Mouse (Mus musculus) midbrain, embryonic 16.5 days (tissue): ENCODE measurements around the gene Mtif3. TPM values are rescaled to one million over a fixed set of nuclear protein-coding genes. Genes with fewer than 3 reads are reported as not detected.
A peak's percentile ranks its signal among the peaks of the same experiment; 100 is the strongest.

Source experiments
- ATAC-seq: fragments of 200-750 bp; cut with Nextera tagmentation; 2 replicates; pipeline ENCODE4 v1.8.0; 2017; ENCODE audit warnings: moderate TSS enrichment
- H3K27ac ChIP-seq: fragments of 300-500 bp; sonication (generic); 2 replicates; pipeline ENCODE4 v1.5.1; 2014; ENCODE audit warnings: mild to moderate bottlenecking, low read length, mixed read lengths
- H3K27me3 ChIP-seq: fragments of 300-500 bp; sonication (generic); 2 replicates; pipeline ENCODE4 v1.6.1; 2014; ENCODE audit warnings: low read depth, low read length, mixed read lengths; ENCODE audit not compliant: control insufficient read depth, insufficient read depth
- H3K36me3 ChIP-seq: fragments of 300-500 bp; sonication (generic); 2 replicates; pipeline ENCODE4 v1.6.1; 2014; ENCODE audit warnings: mild to moderate bottlenecking, low read length, moderate library complexity, mixed read lengths; ENCODE audit not compliant: control insufficient read depth, insufficient read depth
- H3K4me1 ChIP-seq: fragments of 300-500 bp; sonication (generic); 2 replicates; pipeline ENCODE4 v1.6.1; 2014; ENCODE audit warnings: mild to moderate bottlenecking, low read length, mixed read lengths; ENCODE audit not compliant: control insufficient read depth, insufficient read depth
- H3K4me2 ChIP-seq: fragments of 300-500 bp; sonication (generic); 2 replicates; pipeline ENCODE4 v1.6.1; 2014; ENCODE audit warnings: mild to moderate bottlenecking, low read length, mixed read lengths
- H3K4me3 ChIP-seq: fragments of 300-500 bp; sonication (generic); 2 replicates; pipeline ENCODE4 v1.5.1; 2014; ENCODE audit warnings: low read depth, mild to moderate bottlenecking, low read length, moderate library complexity, mixed read lengths
- H3K9ac ChIP-seq: fragments of 300-500 bp; sonication (generic); 2 replicates; pipeline ENCODE4 v1.6.1; 2014; ENCODE audit warnings: low read depth, low read length, mixed read lengths
- H3K9me3 ChIP-seq: fragments of 300-500 bp; sonication (generic); replicated peaks from 2 replicates; pipeline ENCODE4 v1.6.1; 2014; ENCODE audit warnings: mild to moderate bottlenecking, low read length, mixed read lengths; ENCODE audit not compliant: control insufficient read depth, poor library complexity, severe bottlenecking
- WGBS: fragments of 180-500 bp; shearing (Covaris S2); extraction: QIAGEN DNeasy Blood & Tissue Kit; methylation state at CpG from one replicate; pipeline ENCODE4 v1.1.7; 2014; 5-methylcytosine and 5-hydroxymethylcytosine counted together
- polyA plus RNA-seq: library from polyadenylated mRNA; unstranded; fragments of >200 nt; fragmentation: Nextera tagmentation; extraction: Ambion mirVana; gene quantifications from 2 replicates; pipeline ENCODE4 v1.2.1, GENCODE M21; 2015

Mtif3 gene
- polyA plus RNA-seq: 28.4 and 31.2 TPM in 2 replicates

DNA sequence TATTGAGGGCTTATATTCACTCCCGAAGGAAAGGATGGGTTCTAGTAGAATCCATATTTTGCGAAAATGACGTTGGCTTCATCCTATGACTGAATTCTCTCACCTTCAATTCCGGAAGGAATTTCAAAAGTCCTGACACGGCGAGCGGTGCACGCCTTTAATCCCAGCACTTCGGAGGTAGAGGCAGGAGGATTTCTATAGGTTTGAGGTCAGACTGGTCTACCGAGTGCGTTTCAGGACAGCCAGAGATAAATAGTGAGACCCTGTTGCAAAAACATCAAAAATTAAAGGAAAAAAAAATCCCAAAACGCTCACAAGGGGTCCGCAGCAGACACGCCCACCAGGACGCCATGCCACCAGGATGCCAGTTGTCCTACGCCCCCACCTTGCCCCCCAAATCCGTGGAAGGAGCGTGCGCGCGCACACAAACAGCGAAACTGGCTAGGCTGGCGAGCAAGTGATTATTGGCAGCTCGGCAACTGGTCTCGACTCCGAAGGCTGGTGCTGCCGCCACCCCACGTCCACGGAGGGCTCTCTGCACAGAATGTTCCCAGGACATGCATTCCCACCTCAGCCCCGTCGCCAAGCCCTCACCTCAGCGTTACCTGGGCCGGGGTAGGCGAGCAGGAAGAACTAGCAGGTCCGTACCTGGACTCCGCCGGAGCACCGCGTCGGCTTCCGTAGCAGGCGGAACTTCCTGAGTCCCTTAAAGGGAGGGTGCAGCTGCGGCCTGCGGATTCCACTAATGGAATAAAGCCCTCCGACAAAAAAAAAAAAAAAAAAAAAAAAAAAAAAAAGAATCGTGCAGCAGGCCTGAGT lies at the start of gene Mtif3:
TSS of gene Mtif3 (minus strand) at position 683 of the 819 bp plus-strand sequence.
- Histone ChIP-seq H3K4me1 (peaks cover 9% of the 10 kb centered on the region), H3K4me3 (peak within 1 kb of the TSS; percentile 87), H3K27me3 (no peaks in the 10 kb centered on the region), H3K9ac (peak within 1 kb of the TSS; percentile 88), H3K27ac (peak within 1 kb of the TSS; percentile 83), H3K9me3 (no peaks in the 10 kb centered on the region), H3K4me2 (peak within 1 kb of the TSS; percentile 70), H3K36me3 (peaks cover 7% of the 10 kb centered on the region)
- peak; percentile 88 for ATAC-seq
- 2% methylated on average over 46 of the region's 46 CpGs for WGBS

DNA sequence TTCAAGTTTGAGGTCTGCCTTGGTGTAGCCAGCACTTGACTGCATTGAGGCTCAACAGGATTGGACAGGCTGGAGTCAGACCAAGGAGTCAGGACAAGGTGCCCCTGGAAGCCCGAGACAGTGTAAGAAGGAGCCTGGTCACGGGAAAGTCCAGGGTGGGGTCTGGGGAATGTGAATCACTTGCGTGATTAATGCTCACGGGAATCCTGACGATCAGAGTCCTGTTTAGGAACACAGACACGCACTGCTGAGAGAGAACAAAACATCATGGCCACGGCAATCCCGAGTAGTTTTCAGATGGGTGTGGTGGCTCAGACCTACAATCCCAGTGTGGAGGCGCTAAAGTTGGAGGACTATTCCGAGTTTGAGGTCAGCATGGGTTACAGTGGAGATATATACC lies 47.7 kb upstream of the Mtif3 start:
- Histone ChIP-seq H3K27ac (no peak overlapping the region), H3K27me3 (no peaks in the 10 kb centered on the region), H3K9me3 (no peaks in the 10 kb centered on the region), H3K4me1 (no peaks in the 10 kb centered on the region), H3K36me3 (no peaks in the 10 kb centered on the region), H3K4me2 (no peak overlapping the region), H3K9ac (no peak overlapping the region), H3K4me3 (no peak overlapping the region)
- no peak for ATAC-seq
- 89% methylated on average over 10 of the region's 10 CpGs for WGBS

DNA sequence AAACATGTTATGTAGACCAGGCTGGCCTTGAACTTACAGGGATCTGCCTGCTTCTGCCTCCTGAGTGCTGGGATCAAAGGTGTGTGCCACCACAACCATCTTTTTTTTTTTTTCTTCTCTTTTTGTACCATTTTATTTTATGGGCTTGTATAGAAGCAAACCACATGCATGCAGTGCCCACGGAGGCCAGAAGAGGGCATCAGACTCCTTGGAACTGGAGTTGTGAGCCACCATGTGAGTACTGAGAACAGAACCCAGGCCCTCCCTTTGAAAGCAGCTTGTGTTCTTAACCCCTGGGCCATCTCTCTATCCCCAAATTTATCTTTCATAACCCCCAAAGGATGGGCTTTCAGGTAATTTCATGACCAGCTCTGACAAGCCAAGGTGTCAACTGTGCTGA lies 39.7 kb upstream of the Mtif3 start:
- Histone ChIP-seq H3K27ac (no peak overlapping the region), H3K4me1 (no peaks in the 10 kb centered on the region), H3K27me3 (no peaks in the 10 kb centered on the region), H3K4me2 (no peak overlapping the region), H3K9me3 (no peaks in the 10 kb centered on the region; the same call in 1 of the 2 replicates), H3K36me3 (no peaks in the 10 kb centered on the region), H3K4me3 (no peak overlapping the region), H3K9ac (no peak overlapping the region)
- no peak for ATAC-seq
- 75% methylated on average over 1 of the region's 1 CpGs for WGBS

DNA sequence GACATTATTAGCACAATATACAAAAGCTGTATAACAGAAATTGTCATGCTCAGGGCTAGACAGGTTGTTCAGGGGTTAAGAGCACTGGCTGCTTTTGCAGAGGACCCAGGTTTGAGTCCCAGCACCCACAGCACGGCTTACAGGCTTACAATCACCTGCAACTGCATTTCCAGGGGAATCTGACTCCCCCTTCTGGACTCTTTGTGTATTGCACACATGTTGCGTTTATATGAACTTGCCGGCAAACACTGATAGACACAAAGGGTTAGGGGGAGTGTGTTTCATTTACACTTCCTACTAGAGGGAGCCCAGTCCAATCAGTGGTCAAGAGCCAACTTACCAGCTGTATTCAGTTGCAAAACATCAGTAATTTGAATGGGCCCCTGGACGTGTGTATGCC lies 37.7 kb upstream of the Mtif3 start:
- 86% methylated on average over 4 of the region's 4 CpGs for WGBS
- H3K4me1 ChIP-seq: no peaks in the 10 kb centered on the region
- H3K9ac ChIP-seq: no peak overlapping the region
- no peak overlapping the region for H3K4me3 ChIP-seq
- no peak overlapping the region for H3K4me2 ChIP-seq
- H3K36me3 ChIP-seq: no peaks in the 10 kb centered on the region
- H3K9me3 ChIP-seq: no peaks in the 10 kb centered on the region; the same call in 1 of the 2 replicates
- ATAC-seq: no peak
- no peaks in the 10 kb centered on the region for H3K27me3 ChIP-seq
- no peak overlapping the region for H3K27ac ChIP-seq

DNA sequence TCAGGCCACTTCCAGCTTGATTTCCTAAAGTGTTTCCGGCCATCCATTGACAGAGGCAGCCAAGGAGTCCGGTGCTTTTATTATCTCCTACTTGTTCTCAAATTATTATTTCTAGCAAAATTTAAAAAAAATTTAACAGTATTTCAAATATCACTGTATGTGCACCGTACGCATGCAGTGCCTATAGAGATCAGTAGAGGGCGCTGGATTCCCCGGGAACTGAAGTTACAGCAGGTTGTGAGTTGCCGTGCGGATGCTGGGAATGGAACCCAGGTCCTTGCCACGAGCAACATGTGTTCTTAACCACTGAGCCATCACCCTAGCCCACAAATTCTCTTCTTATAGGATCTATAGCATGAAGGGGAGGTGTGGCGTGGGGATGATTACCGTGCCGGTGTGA lies 35.2 kb upstream of the Mtif3 start:
- no peaks in the 10 kb centered on the region; the same call in 1 of the 2 replicates for H3K9me3 ChIP-seq
- H3K4me1 ChIP-seq: no peaks in the 10 kb centered on the region
- 93% methylated on average over 12 of the region's 12 CpGs for WGBS
- no peaks in the 10 kb centered on the region for H3K27me3 ChIP-seq
- H3K9ac ChIP-seq: no peak overlapping the region
- no peak overlapping the region for H3K4me3 ChIP-seq
- ATAC-seq: no peak
- no peak overlapping the region for H3K4me2 ChIP-seq
- no peak overlapping the region for H3K27ac ChIP-seq
- no peaks in the 10 kb centered on the region for H3K36me3 ChIP-seq

DNA sequence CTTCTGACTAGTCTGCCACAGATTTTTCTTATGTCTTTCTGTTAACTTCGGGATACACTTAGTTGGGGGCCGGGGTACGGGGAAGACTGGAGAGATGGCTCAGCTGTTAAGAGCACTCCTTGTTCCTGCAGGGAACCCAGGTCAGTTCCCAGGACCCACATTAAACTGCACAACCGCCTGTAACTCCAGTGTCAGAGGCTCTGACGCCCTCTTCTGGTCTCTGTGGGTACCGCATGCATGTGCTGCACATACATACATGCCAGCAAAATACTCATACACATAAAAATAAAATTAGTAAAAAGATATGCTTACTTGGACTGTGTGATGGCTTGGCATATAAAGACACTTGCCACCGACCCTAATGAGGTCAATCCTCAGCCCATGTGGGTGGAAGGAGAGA lies 33.2 kb upstream of the Mtif3 start:
- Histone ChIP-seq H3K9ac (no peak overlapping the region), H3K4me3 (no peak overlapping the region), H3K9me3 (no peaks in the 10 kb centered on the region; the same call in 1 of the 2 replicates), H3K4me2 (no peak overlapping the region), H3K4me1 (no peaks in the 10 kb centered on the region), H3K27me3 (no peaks in the 10 kb centered on the region), H3K27ac (no peak overlapping the region), H3K36me3 (no peaks in the 10 kb centered on the region)
- WGBS: 81% methylated on average over 7 of the region's 7 CpGs
- no peak for ATAC-seq

DNA sequence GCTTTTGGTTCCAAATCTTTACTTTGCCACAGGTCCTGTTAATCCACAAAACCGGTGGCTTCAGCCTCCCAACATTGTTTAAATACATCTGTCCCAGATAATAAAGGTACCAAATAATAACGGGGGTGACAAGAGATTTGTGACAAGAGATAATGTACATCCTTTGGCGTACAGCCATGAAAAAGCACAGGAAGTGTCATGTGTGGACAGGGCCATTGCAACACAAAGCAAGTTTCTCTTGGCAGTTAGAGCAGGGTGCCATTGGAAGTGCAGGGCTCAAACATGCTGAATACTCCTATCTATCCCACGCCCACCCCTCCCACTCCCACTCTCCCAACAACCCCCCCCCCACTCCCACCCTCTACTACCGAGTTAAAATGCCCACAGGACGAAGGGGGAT lies 31.4 kb upstream of the Mtif3 start:
- no peak for ATAC-seq
- H3K27me3 ChIP-seq: no peaks in the 10 kb centered on the region
- no peaks in the 10 kb centered on the region for H3K9me3 ChIP-seq
- no peak overlapping the region for H3K27ac ChIP-seq
- H3K9ac ChIP-seq: no peak overlapping the region
- no peaks in the 10 kb centered on the region for H3K4me1 ChIP-seq
- no peaks in the 10 kb centered on the region for H3K36me3 ChIP-seq
- H3K4me2 ChIP-seq: no peak overlapping the region
- H3K4me3 ChIP-seq: no peak overlapping the region
- 80% methylated on average over 6 of the region's 6 CpGs for WGBS

DNA sequence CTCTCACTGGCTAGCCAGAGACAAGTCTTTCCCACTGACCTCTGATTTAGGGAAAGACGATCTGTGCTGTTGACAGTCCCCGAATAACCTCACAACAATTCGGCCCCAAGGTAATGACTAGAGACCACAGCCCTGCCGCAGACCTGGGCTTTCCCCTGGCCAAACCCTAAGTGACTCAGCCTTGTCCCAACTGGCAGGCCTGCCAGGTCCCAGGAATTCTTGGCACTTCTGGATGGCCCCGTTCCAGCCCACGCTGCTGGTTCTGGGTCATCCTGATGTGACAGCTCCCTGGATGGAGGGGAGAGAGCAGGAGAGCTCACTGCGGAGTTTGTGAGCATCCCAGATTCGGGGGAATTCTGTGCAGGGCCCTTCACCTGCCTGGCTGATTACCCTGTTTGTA lies 29.9 kb upstream of the Mtif3 start:
- Histone ChIP-seq H3K9ac (no peak overlapping the region), H3K4me3 (no peak overlapping the region), H3K4me2 (no peak overlapping the region), H3K4me1 (no peaks in the 10 kb centered on the region), H3K27ac (no peak overlapping the region), H3K9me3 (no peaks in the 10 kb centered on the region), H3K36me3 (no peaks in the 10 kb centered on the region), H3K27me3 (no peaks in the 10 kb centered on the region)
- no peak for ATAC-seq
- 83% methylated on average over 8 of the region's 8 CpGs for WGBS

DNA sequence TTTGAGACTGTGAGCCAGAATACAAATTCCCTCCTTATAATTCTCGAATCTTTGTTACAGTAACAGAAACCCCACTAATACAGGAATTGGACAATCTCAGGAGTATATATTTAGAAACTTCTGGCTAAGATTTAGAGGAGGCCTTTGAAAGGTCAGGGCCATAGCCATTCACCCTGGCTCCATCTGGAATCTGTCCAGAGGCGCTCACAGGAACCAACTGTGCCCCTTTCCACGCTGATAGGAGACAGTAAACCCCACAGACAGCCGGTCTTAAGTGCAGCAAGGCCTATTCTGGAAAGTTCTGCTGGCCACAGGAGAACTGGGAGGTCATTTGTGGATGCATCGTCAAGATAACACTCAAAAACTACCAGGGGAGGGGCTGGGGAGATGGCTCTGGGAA lies 25.5 kb upstream of the Mtif3 start:
- no peaks in the 10 kb centered on the region for H3K36me3 ChIP-seq
- no peak for ATAC-seq
- no peaks in the 10 kb centered on the region; the same call in 1 of the 2 replicates for H3K4me1 ChIP-seq
- 83% methylated on average over 5 of the region's 5 CpGs for WGBS
- no peak overlapping the region for H3K27ac ChIP-seq
- no peaks in the 10 kb centered on the region for H3K27me3 ChIP-seq
- H3K9me3 ChIP-seq: no peaks in the 10 kb centered on the region
- no peak overlapping the region for H3K4me3 ChIP-seq
- H3K4me2 ChIP-seq: no peak overlapping the region
- H3K9ac ChIP-seq: no peak overlapping the region
